Mouse (Mus musculus): ENCODE data around the gene Cd1d1.
A peak's percentile ranks its signal among the peaks of the same experiment; 100 is the strongest.
"Not testable (repeated sequence)": the region's sequence is repeated elsewhere in the genome, so short reads cannot be mapped to it uniquely, and the experiment has no call there.

Gene Cd1d1

GRCm38 (mm10) chr3:86999415-86999740, at the start of gene Cd1d1:
TSS of gene Cd1d1 (minus strand) at chr3:86999441.
- no peak for DNase-seq (ENCODE audit: low read depth, low spot score)

- no peak for DNase-seq (ENCODE audit: low read depth, low spot score)
These were observed 48.6 kb upstream of the Cd1d1 start for GRCm38 (mm10) chr3:87047801-87048200.

- no peak for DNase-seq (ENCODE audit: low read depth, low spot score)
These were observed 42.5 kb upstream of the Cd1d1 start for GRCm38 (mm10) chr3:87041733-87042132.

- DNase-seq (ENCODE audit: low read depth, low spot score) = no peak
These were observed 39.3 kb upstream of the Cd1d1 start for GRCm38 (mm10) chr3:87038500-87038899.

- DNase-seq (ENCODE audit: low read depth, low spot score) = no peak
These were observed 34.8 kb upstream of the Cd1d1 start for GRCm38 (mm10) chr3:87034061-87034460.

GRCm38 (mm10) chr3:87033357-87033756, 34.1 kb upstream of the Cd1d1 start:
- DNase-seq (ENCODE audit: low read depth, low spot score) = peak; percentile 93

- DNase-seq (ENCODE audit: low read depth, low spot score) = peak; percentile 79
These were observed 31.6 kb upstream of the Cd1d1 start for GRCm38 (mm10) chr3:87030855-87031254.

GRCm38 (mm10) chr3:87017707-87018106, 18.5 kb upstream of the Cd1d1 start:
- DNase-seq (ENCODE audit: low read depth, low spot score) = no peak

- no peak for DNase-seq (ENCODE audit: low read depth, low spot score)
These were observed 17.8 kb upstream of the Cd1d1 start for GRCm38 (mm10) chr3:87017001-87017400.

- peak; percentile 71 for DNase-seq (ENCODE audit: low read depth, low spot score)
These were observed 16.7 kb upstream of the Cd1d1 start for GRCm38 (mm10) chr3:87015931-87016330.

GRCm38 (mm10) chr3:87012406-87012805, 13.2 kb upstream of the Cd1d1 start:
- DNase-seq (ENCODE audit: low read depth, low spot score) = not testable (repeated sequence)

- not testable (repeated sequence) for DNase-seq (ENCODE audit: low read depth, low spot score)
These were observed 9.0 kb upstream of the Cd1d1 start for GRCm38 (mm10) chr3:87008281-87008680.

- DNase-seq (ENCODE audit: low read depth, low spot score) = peak; percentile 40
These were observed 1.4 kb upstream of the Cd1d1 start for GRCm38 (mm10) chr3:87000676-87001075.

- no peak for DNase-seq (ENCODE audit: low read depth, low spot score)
These were observed 810 bp upstream of the Cd1d1 start for GRCm38 (mm10) chr3:87000051-87000450.

GRCm38 (mm10) chr3:86998433-86999414, 517 bp downstream of the Cd1d1 start:
- peak; percentile 75 for DNase-seq (ENCODE audit: low read depth, low spot score)

- no peak for DNase-seq (ENCODE audit: low read depth, low spot score)
These were observed 3.1 kb downstream of the Cd1d1 start for GRCm38 (mm10) chr3:86996111-86996510.

GRCm38 (mm10) chr3:86995381-86995780, 3.9 kb downstream of the Cd1d1 start:
- DNase-seq (ENCODE audit: low read depth, low spot score) = peak; percentile 31

GRCm38 (mm10) chr3:86986969-86987368, 12.3 kb downstream of the Cd1d1 start:
- not testable (repeated sequence) for DNase-seq (ENCODE audit: low read depth, low spot score)

- peak; percentile 23 for DNase-seq (ENCODE audit: low read depth, low spot score)
These were observed 12.8 kb downstream of the Cd1d1 start for GRCm38 (mm10) chr3:86986490-86986889.

- DNase-seq (ENCODE audit: low read depth, low spot score) = no peak
These were observed 15.9 kb downstream of the Cd1d1 start for GRCm38 (mm10) chr3:86983382-86983781.

- peak; percentile 76 for DNase-seq (ENCODE audit: low read depth, low spot score)
These were observed 22.7 kb downstream of the Cd1d1 start for GRCm38 (mm10) chr3:86976546-86976945.

- no peak for DNase-seq (ENCODE audit: low read depth, low spot score)
These were observed 24.1 kb downstream of the Cd1d1 start for GRCm38 (mm10) chr3:86975150-86975549.
